Mouse (Mus musculus) hindbrain, embryonic 11.5 days (tissue): ENCODE results near the gene Cdc26. TPM values are rescaled to one million over a fixed set of nuclear protein-coding genes. Genes with fewer than 3 reads are reported as not detected.
A peak's percentile ranks its signal among the peaks of the same experiment; 100 is the strongest.

ENCODE experiments used
- ATAC-seq: fragments of 200-750 bp; cut with Nextera tagmentation; 2 replicates; pipeline ENCODE4 v1.8.0; 2017; ENCODE audit warnings: mild to moderate bottlenecking, moderate TSS enrichment, moderate library complexity; ENCODE audit not compliant: low FRiP score
- DNase-seq: peaks from one replicate; pipeline ENCODE4 v3.0.0-alpha.2; 2015; ENCODE audit warnings: low spot score
- H3K27ac ChIP-seq: fragments of 300-500 bp; sonication (generic); 2 replicates; pipeline ENCODE4 v1.5.1; 2014; ENCODE audit warnings: mild to moderate bottlenecking, low read depth, low read length
- H3K27me3 ChIP-seq: fragments of 300-500 bp; sonication (generic); 2 replicates; pipeline ENCODE4 v1.6.1; 2014; ENCODE audit warnings: mild to moderate bottlenecking, low read length, moderate library complexity, mixed read lengths; ENCODE audit not compliant: control insufficient read depth, insufficient read depth
- H3K36me3 ChIP-seq: fragments of 300-500 bp; sonication (generic); 2 replicates; pipeline ENCODE4 v1.6.1; 2014; ENCODE audit warnings: mild to moderate bottlenecking, low read length, moderate library complexity, mixed read lengths; ENCODE audit not compliant: control insufficient read depth, insufficient read depth
- H3K4me1 ChIP-seq: fragments of 300-500 bp; sonication (generic); replicated peaks from 2 replicates; pipeline ENCODE4 v1.6.1; 2014; ENCODE audit warnings: low read length, mixed read lengths; ENCODE audit not compliant: control insufficient read depth, insufficient read depth
- H3K4me2 ChIP-seq: fragments of 300-500 bp; sonication (generic); replicated peaks from 2 replicates; pipeline ENCODE4 v1.6.1; 2014; ENCODE audit warnings: mild to moderate bottlenecking, low read depth, low read length
- H3K4me3 ChIP-seq: fragments of 300-500 bp; sonication (generic); 2 replicates; pipeline ENCODE4 v1.5.1; 2014; ENCODE audit warnings: low read depth, low read length
- H3K9ac ChIP-seq: fragments of 300-500 bp; sonication (generic); 2 replicates; pipeline ENCODE4 v1.6.1; 2014; ENCODE audit warnings: low read depth, low read length
- H3K9me3 ChIP-seq: fragments of 300-500 bp; sonication (generic); 2 replicates; pipeline ENCODE4 v1.6.1; 2016; ENCODE audit warnings: low read length; ENCODE audit not compliant: control insufficient read depth
- WGBS: fragments of 180-500 bp; shearing (Covaris S2); extraction: QIAGEN DNeasy Blood & Tissue Kit; methylation state at CpG from one replicate; pipeline ENCODE4 v1.1.7; 2014; 5-methylcytosine and 5-hydroxymethylcytosine counted together
- polyA plus RNA-seq: library from polyadenylated mRNA; unstranded; fragments of >200 nt; fragmentation: Nextera tagmentation; extraction: Ambion mirVana; gene quantifications from 2 replicates; pipeline ENCODE4 v1.2.1, GENCODE M21; 2014

The Cdc26 gene
- polyA plus RNA-seq, 1 experiment from 2014 or later: 177 TPM

DNA sequence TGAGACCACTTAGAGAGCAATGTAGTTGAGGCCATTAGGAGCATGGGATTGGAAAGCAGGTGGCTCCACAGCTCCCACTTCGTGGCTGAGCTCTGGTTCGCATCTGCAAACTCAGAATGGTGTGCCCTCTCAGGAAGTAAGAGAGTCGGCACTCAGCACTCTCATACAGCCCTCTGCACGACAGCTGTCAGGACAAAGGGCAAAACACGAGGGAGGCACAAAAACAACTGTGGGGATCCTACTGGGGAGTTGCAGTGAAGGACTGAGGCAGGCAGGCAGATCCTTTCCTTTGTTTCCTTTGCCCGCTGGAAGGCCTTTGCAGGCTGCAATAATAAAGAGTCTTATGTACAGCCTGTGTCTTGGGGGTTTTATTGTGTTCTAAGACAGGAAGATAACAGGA is 15.0 kb downstream of the Cdc26 start:
- DNase-seq: peak; percentile 25

DNA sequence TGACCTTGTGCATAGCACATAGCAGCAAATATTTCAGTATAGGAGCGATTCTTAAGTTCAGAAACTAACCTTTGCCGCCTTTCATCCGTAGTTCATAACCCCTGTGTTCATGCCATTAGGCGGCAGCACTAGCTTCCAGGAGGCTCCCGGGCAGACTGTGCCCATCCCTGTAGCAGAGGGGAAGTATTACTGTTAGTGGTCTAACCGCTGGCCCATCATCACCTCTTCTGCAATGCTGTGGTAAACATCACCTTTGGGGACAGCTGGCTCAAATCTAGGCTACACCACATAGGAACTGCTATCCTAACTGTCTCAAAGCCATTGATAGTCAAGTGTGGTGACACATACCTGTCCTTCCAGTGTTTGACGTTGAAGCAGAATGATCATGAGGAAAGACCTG is 16.6 kb downstream of the Cdc26 start:
- no peak overlapping the region for H3K4me3 ChIP-seq
- no peaks in the 10 kb centered on the region for H3K27me3 ChIP-seq
- no peak overlapping the region for H3K27ac ChIP-seq
- DNase-seq: no peak
- H3K4me2 ChIP-seq: no peak overlapping the region
- no peak overlapping the region for H3K9ac ChIP-seq
- H3K9me3 ChIP-seq: no peaks in the 10 kb centered on the region
- no peaks in the 10 kb centered on the region for H3K4me1 ChIP-seq
- WGBS: 84% methylated on average over 7 of the region's 7 CpGs
- ATAC-seq: no peak
- H3K36me3 ChIP-seq: peaks cover 2% of the 10 kb centered on the region

More for the DNA sequence above, 15.0 kb downstream of the Cdc26 start:
- Histone ChIP-seq H3K9ac (no peak overlapping the region), H3K4me3 (no peak overlapping the region), H3K9me3 (no peaks in the 10 kb centered on the region), H3K27ac (no peak overlapping the region), H3K4me1 (no peaks in the 10 kb centered on the region), H3K27me3 (no peaks in the 10 kb centered on the region), H3K36me3 (peaks cover 6% of the 10 kb centered on the region; the same call in 1 of the 2 replicates), H3K4me2 (no peak overlapping the region)
- 31% methylated on average over 6 of the region's 6 CpGs for WGBS
- peak; percentile 61; the same call in 1 of the 2 replicates for ATAC-seq

DNA sequence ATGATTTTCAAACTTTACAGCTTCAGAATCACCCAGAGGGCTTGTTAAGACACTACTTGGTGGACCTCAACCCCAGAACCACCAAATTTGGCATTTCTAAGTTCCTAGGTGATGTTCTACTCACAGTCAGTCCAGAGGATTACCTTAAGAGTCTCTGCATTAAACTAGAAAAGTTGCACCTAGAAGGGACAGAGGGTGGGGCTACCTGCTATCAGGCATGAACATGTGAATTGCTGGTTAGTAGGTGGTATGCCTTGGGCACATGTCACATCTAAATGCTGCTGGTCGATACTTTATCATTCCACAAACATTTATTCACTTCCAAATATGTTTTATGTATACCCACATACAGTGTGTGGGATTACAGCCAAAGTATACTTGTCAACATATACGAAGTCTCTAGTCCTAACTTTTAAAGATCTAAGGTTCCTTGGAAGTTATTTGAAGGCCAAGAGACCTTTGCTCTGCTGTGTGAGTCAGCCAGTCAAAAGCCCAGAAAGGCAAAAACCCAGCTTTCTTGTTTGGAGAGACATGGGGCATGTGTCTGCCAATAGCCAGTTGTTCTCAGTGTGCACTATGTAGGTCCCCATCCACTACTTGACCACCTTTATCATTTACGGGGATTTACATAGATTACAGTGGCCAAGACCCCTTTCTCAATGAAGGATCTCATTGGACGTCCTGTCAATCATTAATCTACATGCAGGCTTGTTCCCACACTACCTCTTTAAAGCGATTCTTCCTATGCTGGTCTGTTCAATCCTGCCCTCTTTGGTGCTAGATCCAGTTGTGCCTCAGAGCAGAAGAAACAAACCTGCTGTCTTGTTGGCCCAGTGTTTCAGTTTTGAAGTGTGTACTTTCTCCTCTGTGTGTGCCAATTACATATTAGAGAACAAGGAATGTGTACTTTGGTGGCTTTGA is 18.6 kb downstream of the Cdc26 start:
- Histone ChIP-seq H3K4me2 (no peak overlapping the region), H3K9ac (no peak overlapping the region), H3K4me3 (no peak overlapping the region), H3K27ac (no peak overlapping the region), H3K9me3 (no peaks in the 10 kb centered on the region), H3K36me3 (peaks cover 2% of the 10 kb centered on the region; the same call in 1 of the 2 replicates), H3K27me3 (no peaks in the 10 kb centered on the region), H3K4me1 (no peaks in the 10 kb centered on the region)
- ATAC-seq: no peak
- 88% methylated on average over 5 of the region's 5 CpGs for WGBS
- no peak for DNase-seq

DNA sequence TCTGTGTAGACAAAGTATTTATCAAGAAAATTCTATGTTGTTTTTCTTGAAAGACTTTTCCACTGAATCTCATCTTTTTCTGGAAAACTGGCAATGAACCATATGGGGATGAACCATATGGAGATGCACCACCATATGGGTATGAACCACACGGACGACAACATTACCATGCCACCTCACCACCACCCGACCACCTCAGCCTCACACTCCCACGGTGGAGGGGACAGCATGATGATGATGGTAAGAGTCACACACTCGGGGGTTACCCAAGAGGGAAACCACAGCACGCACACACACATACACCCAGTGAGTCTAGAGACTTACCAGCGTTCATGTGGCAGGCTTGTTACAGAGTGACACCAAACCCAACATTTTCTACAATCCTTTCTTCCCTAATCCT is 23.0 kb downstream of the Cdc26 start:
- ATAC-seq (no peak), DNase-seq (no peak)
- WGBS: 92% methylated on average over 7 of the region's 7 CpGs
- Histone ChIP-seq H3K36me3 (peaks cover 2% of the 10 kb centered on the region; the same call in 1 of the 2 replicates), H3K27me3 (no peaks in the 10 kb centered on the region), H3K27ac (no peak overlapping the region), H3K9ac (no peak overlapping the region), H3K4me3 (no peak overlapping the region), H3K4me1 (no peaks in the 10 kb centered on the region), H3K4me2 (no peak overlapping the region), H3K9me3 (no peaks in the 10 kb centered on the region)

DNA sequence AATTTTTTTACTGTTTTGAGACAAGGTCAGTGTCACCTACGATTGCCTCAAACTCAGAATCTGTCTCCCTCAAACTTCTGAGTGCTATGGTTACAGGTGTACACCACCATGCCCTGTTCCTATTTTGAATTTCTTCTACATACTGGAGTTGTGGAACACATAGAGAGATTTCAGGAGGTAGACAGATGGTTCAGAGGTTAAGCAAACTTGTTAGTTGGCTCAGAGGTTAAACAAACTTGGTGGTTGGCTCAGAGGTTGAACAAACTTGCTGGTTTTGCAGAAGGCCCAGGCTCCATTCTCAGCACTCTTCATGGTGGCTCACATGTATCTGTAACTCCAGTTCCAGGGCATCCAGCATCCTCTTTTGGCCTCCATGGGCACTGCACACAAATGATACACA is 24.3 kb downstream of the Cdc26 start:
- no peak overlapping the region for H3K27ac ChIP-seq
- no peak for ATAC-seq
- 95% methylated on average over 1 of the region's 1 CpGs for WGBS
- no peak for DNase-seq
- H3K4me2 ChIP-seq: no peak overlapping the region
- H3K36me3 ChIP-seq: peaks cover 2% of the 10 kb centered on the region; the same call in 1 of the 2 replicates
- no peaks in the 10 kb centered on the region for H3K27me3 ChIP-seq
- H3K4me3 ChIP-seq: no peak overlapping the region
- no peaks in the 10 kb centered on the region for H3K4me1 ChIP-seq
- no peak overlapping the region for H3K9ac ChIP-seq
- H3K9me3 ChIP-seq: no peaks in the 10 kb centered on the region

DNA sequence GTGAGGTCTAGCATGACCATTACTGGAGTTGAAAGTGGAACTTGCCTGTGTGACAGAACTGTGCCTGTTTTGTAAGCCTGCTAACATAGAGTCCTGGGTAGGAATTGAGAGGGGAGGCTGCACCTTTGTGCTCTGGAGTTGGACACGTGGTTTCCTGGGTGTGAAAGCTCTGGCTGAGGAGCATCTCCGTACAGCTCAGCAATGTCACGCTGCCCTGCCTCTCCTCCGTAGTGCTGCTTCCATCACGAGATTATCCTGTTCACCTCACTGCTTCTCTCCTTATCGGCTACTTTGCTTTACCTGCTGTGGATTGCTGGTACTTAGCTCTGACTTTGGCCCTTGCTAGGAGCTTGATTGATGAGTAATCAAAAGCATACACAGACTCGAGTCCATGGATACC is 24.7 kb downstream of the Cdc26 start:
- Histone ChIP-seq H3K4me3 (no peak overlapping the region), H3K27me3 (no peaks in the 10 kb centered on the region), H3K9ac (no peak overlapping the region), H3K9me3 (no peaks in the 10 kb centered on the region), H3K4me2 (no peak overlapping the region), H3K27ac (no peak overlapping the region), H3K4me1 (no peaks in the 10 kb centered on the region), H3K36me3 (peaks cover 2% of the 10 kb centered on the region; the same call in 1 of the 2 replicates)
- no peak for ATAC-seq
- 89% methylated on average over 7 of the region's 7 CpGs for WGBS
- no peak for DNase-seq

DNA sequence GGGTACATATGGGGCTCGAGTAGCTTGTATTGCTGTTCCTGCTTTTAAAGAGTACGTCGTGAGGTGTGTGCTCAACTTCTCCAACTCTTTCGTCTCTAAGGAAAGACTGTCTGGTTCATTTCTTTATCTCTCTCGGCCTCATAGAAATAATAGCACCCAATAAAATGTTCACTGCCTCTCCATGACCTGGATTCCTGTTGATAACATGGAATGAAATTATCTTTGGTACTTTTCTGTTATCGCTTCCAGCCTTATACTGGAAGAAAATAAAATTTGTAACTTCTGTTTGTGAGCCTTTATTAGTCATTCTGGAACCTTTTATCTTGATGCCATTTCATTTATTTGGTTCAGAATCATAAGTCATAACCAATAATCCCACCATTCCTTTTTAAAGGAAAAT is 25.2 kb downstream of the Cdc26 start:
- H3K9me3 ChIP-seq: no peaks in the 10 kb centered on the region
- no peak for DNase-seq

DNA sequence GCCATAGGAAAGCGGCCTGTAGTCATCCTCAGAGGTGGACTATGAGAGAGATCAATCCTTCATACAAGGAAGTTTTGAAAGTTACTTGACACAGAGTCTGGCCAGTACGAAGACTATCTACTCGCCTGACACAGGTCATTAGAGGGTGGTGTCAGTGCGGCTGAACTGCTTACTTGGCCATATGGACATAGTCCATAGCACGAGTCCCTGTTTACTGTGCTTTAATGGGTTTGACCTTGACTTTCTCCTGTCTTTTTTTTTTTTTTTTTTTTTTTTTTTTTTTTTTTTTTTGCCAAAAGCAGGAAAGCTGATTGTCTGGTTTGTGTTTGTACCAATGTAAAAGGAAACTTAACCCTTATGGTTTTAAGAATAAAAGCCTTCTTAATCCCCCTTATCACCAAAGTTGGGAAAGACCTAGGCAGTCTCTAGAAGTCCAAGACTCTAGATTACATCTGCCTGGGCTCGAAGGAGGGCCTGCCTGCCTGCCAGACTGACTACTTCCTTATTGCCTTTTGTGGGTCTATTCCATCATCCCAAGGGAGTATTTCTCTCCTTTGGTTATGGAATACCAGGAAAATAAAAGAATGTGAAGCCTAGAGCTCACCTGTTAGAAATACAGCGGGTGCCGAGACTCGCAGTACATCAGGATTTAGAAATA is 28.6 kb downstream of the Cdc26 start:
- Histone ChIP-seq H3K9me3 (no peaks in the 10 kb centered on the region), H3K9ac (no peak overlapping the region), H3K4me2 (no peak overlapping the region), H3K4me1 (no peaks in the 10 kb centered on the region), H3K27me3 (no peaks in the 10 kb centered on the region), H3K36me3 (no peaks in the 10 kb centered on the region), H3K27ac (no peak overlapping the region), H3K4me3 (no peak overlapping the region)
- DNase-seq (no peak), ATAC-seq (no peak)
- WGBS: 91% methylated on average over 9 of the region's 9 CpGs

More for the DNA sequence above, 25.2 kb downstream of the Cdc26 start:
- no peak overlapping the region for H3K4me3 ChIP-seq
- 93% methylated on average over 6 of the region's 6 CpGs for WGBS
- no peaks in the 10 kb centered on the region for H3K4me1 ChIP-seq
- ATAC-seq: no peak
- no peaks in the 10 kb centered on the region for H3K27me3 ChIP-seq
- H3K36me3 ChIP-seq: peaks cover 2% of the 10 kb centered on the region; the same call in 1 of the 2 replicates
- no peak overlapping the region for H3K27ac ChIP-seq
- no peak overlapping the region for H3K9ac ChIP-seq
- no peak overlapping the region for H3K4me2 ChIP-seq
